Comparison of ENCODE assay signal across 26 mouse cellular contexts in the genomic region with DNA sequence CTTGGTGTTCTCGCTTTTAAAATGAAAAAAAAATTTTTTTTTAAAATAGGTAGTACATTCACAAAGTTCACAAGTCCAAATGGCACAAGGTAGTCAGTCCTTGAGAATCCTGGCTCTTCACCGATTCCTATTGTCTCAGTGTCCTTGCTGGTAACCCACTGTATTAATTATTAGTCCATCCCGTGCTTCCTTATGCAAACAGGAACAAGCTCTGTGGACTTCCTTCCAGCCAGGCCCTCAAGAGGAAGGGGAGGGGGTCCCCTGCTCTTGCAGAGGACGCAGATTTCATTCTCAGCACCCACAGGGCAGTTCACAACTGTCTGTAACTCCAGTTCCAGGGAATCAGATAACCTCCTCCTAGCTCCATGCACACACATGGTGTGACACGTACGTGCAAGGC.
"Had no signal": no experiment of that assay in that cellular context is flagged by ENCODE, and none has a peak within 500 bp of the region (broad histone marks: within the 10 kb centered on the region; RNA-seq: fewer than 3 reads in every experiment).

No protein-coding gene starts in this region.

- ATAC-seq: intestine, embryonic 15.5 days; liver, embryonic 12.5 days; midbrain, embryonic 15.5 days had no signal

- DNase-seq: kidney, adult 18-20 months; kidney, postnatal 10 days; layer of hippocampus, adult 9-11 months; liver; lung, adult 18-20 months; lung, postnatal 10 days; lung, postnatal 36 days; right cerebral cortex, adult 18-20 months; right cerebral cortex, postnatal 14 days; right cerebral cortex, postnatal 4 days; thymus, adult 2 months; thymus, postnatal 14 days; thymus, postnatal 4 days had no signal

- H3K4me3 ChIP-seq: intestine, embryonic 15.5 days; layer of hippocampus, adult 2 months; limb, embryonic 10.5 days; limb, embryonic 13.5 days; liver, embryonic 12.5 days; liver, embryonic 15.5 days; lung, embryonic 15.5 days; megakaryocyte, embryonic 14.5 days; midbrain, embryonic 12.5 days; midbrain, embryonic 15.5 days; neural tube, embryonic 12.5 days; neural tube, embryonic 15.5 days had no signal

- H3K9me3 ChIP-seq: intestine, embryonic 15.5 days; limb, embryonic 10.5 days; limb, embryonic 13.5 days; liver, embryonic 12.5 days; liver, embryonic 15.5 days; lung, embryonic 15.5 days; megakaryocyte, embryonic 14.5 days; midbrain, embryonic 12.5 days; midbrain, embryonic 15.5 days; neural tube, embryonic 12.5 days; neural tube, embryonic 15.5 days had no signal

- H3K9ac ChIP-seq: intestine, embryonic 15.5 days; limb, embryonic 13.5 days; liver, embryonic 12.5 days; liver, embryonic 15.5 days; lung, embryonic 15.5 days; midbrain, embryonic 12.5 days; midbrain, embryonic 15.5 days; neural tube, embryonic 12.5 days; neural tube, embryonic 15.5 days had no signal

- H3K27ac ChIP-seq: intestine, embryonic 15.5 days; layer of hippocampus, adult 2 months; limb, embryonic 10.5 days; limb, embryonic 13.5 days; liver, embryonic 12.5 days; liver, embryonic 15.5 days; lung, embryonic 15.5 days; midbrain, embryonic 12.5 days; midbrain, embryonic 15.5 days; neural tube, embryonic 12.5 days; neural tube, embryonic 15.5 days; stomach, postnatal 0 days had no signal

- H3K27me3 ChIP-seq: intestine, embryonic 15.5 days; limb, embryonic 13.5 days; liver, embryonic 12.5 days; liver, embryonic 15.5 days; lung, embryonic 15.5 days; megakaryocyte, embryonic 14.5 days; midbrain, embryonic 12.5 days; midbrain, embryonic 15.5 days; neural tube, embryonic 12.5 days; neural tube, embryonic 15.5 days had no signal

- H3K4me2 ChIP-seq: intestine, embryonic 15.5 days; limb, embryonic 13.5 days; liver, embryonic 12.5 days; liver, embryonic 15.5 days; lung, embryonic 15.5 days; midbrain, embryonic 12.5 days; midbrain, embryonic 15.5 days; neural tube, embryonic 12.5 days; neural tube, embryonic 15.5 days had no signal
